In the genomic region with DNA sequence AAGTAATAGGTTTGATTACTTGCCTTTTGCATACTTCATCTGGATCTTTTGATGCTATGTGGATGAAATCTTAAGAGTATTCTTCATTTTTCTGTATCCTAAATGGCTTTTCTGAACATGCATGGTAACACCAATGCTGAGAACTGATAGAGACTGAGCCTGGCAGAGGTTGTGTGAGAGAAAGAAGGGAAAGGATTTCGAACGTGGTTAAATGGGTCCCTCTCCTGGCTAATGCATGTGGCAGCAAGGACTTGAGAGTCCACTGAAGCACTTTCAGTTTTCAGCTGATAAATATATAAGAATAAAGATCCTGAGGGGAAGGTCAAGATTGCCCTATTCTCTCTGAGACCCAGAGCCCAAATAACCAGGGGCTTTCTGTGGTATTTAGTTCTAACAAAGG, we compare ENCODE assay signal across 10 mouse cellular contexts.
A peak's percentile ranks its signal among the peaks of the same experiment; 100 is the strongest.
DNase-seq lines count a peak whose midpoint lies in the region; ATAC-seq and TF ChIP-seq lines count a peak whose summit lies in the region.
"Had no signal": no experiment of that assay in that cellular context is flagged by ENCODE, and none has a peak within 500 bp of the region (broad histone marks: within the 10 kb centered on the region; RNA-seq: fewer than 3 reads in every experiment).

No protein-coding gene starts in this region.

- H3K4me3 ChIP-seq in heart, embryonic 11.5 days (ENCODE audit: low read depth, low read length): no peak overlapping the region
- no peak overlapping the region for H3K4me3 ChIP-seq in hindbrain, embryonic 16.5 days (ENCODE audit: low read length)
- no peak overlapping the region for H3K4me3 ChIP-seq in midbrain, postnatal 0 days (ENCODE audit: low read depth, low read length)
- H3K4me3 ChIP-seq in thymus, adult 2 months (ENCODE audit: control insufficient read depth, insufficient read depth, low read length): no peak overlapping the region
- H3K4me3 ChIP-seq: heart, embryonic 13.5 days; limb, embryonic 15.5 days had no signal

- H3K4me2 ChIP-seq in heart, embryonic 11.5 days: no peak overlapping the region
- no peak overlapping the region for H3K4me2 ChIP-seq in hindbrain, embryonic 16.5 days (ENCODE audit: low read length)
- no peak overlapping the region for H3K4me2 ChIP-seq in midbrain, postnatal 0 days (ENCODE audit: low read depth, low read length, poor library complexity, severe bottlenecking)
- H3K4me2 ChIP-seq: heart, embryonic 13.5 days; limb, embryonic 15.5 days had no signal

- peak; percentile 17 for DNase-seq in heart, adult 11 months
- peak; percentile 78 for DNase-seq in brain, embryonic 18.5 days (ENCODE audit: low read depth, low spot score)
- DNase-seq in midbrain, postnatal 0 days (ENCODE audit: low spot score): peak; percentile 90
- DNase-seq in gastrocnemius, postnatal 4 days (ENCODE audit: low spot score in 2 of 2): no peak
- no peak for DNase-seq in thymus, adult 2 months

- ATAC-seq in heart, embryonic 11.5 days (replicated peaks; ENCODE audit: insufficient number of reproducible peaks, low FRiP score, low TSS enrichment): no peak
- peak; percentile 89 for ATAC-seq in hindbrain, embryonic 16.5 days
- ATAC-seq in midbrain, postnatal 0 days (ENCODE audit: low FRiP score): peak; percentile 80; the same call in 1 of the 2 replicates
- no peak for ATAC-seq in megakaryocyte progenitor cell, adult 5-6 weeks (replicated peaks; ENCODE audit: poor library complexity)

- H3K27ac ChIP-seq in heart, embryonic 11.5 days (ENCODE audit: low read depth, low read length): no peak overlapping the region
- no peak overlapping the region for H3K27ac ChIP-seq in hindbrain, embryonic 16.5 days (ENCODE audit: low read depth, low read length)
- H3K27ac ChIP-seq in midbrain, postnatal 0 days (ENCODE audit: low read depth, low read length): no peak overlapping the region
- no peak overlapping the region for H3K27ac ChIP-seq in thymus, adult 2 months (ENCODE audit: control insufficient read depth, insufficient read depth, low read length)
- H3K27ac ChIP-seq: heart, embryonic 13.5 days; limb, embryonic 15.5 days had no signal

- H3K9me3 ChIP-seq in heart, embryonic 11.5 days (replicated peaks; ENCODE audit: control insufficient read depth, low read length): no peaks in the 10 kb centered on the region
- no peaks in the 10 kb centered on the region for H3K9me3 ChIP-seq in hindbrain, embryonic 16.5 days (ENCODE audit: control insufficient read depth, low read length)
- no peaks in the 10 kb centered on the region for H3K9me3 ChIP-seq in midbrain, postnatal 0 days (ENCODE audit: low read length)
- H3K9me3 ChIP-seq: heart, embryonic 13.5 days; limb, embryonic 15.5 days had no signal

- no peak overlapping the region for H3K9ac ChIP-seq in heart, embryonic 11.5 days (ENCODE audit: low read depth, low read length)
- H3K9ac ChIP-seq in hindbrain, embryonic 16.5 days (ENCODE audit: low read depth, low read length): no peak overlapping the region
- no peak overlapping the region for H3K9ac ChIP-seq in midbrain, postnatal 0 days (replicated peaks; ENCODE audit: low read length, poor library complexity, severe bottlenecking)
- H3K9ac ChIP-seq: heart, embryonic 13.5 days; limb, embryonic 15.5 days had no signal

- peak; percentile 92 for TF ChIP-seq CTCF in midbrain, postnatal 0 days (IDR thresholded peaks at IDR 0.05)
- TF ChIP-seq CTCF in thymus, adult 2 months (IDR thresholded peaks at IDR 0.05; ENCODE audit: borderline replicate concordance, control insufficient read depth, extremely low read depth, insufficient read depth, low read length, poor library complexity): no peak

- no peaks in the 10 kb centered on the region for H3K36me3 ChIP-seq in heart, embryonic 11.5 days (ENCODE audit: control insufficient read depth, insufficient read depth, low read length)
- no peaks in the 10 kb centered on the region for H3K36me3 ChIP-seq in hindbrain, embryonic 16.5 days (ENCODE audit: control insufficient read depth, insufficient read depth, low read length)
- H3K36me3 ChIP-seq in midbrain, postnatal 0 days (ENCODE audit: insufficient read depth, low read length): no peaks in the 10 kb centered on the region
- no peaks in the 10 kb centered on the region for H3K36me3 ChIP-seq in thymus, adult 2 months (ENCODE audit: control insufficient read depth, insufficient read depth, low read length)
- H3K36me3 ChIP-seq: heart, embryonic 13.5 days; limb, embryonic 15.5 days had no signal

- no peak for TF ChIP-seq POLR2A in thymus, adult 2 months (IDR thresholded peaks at IDR 0.05; ENCODE audit: control insufficient read depth, extremely low read depth, insufficient read depth, low read length, poor library complexity)

- 31% methylated on average over 2 of the region's 2 CpGs for WGBS in heart, embryonic 11.5 days (ENCODE audit: insufficient replicate concordance)
- 37% methylated on average over 2 of the region's 2 CpGs for WGBS in hindbrain, embryonic 16.5 days
- 22% methylated on average over 2 of the region's 2 CpGs for WGBS in midbrain, postnatal 0 days
- 46% methylated on average over 2 of the region's 2 CpGs for WGBS in thymus, adult 2 months

- H3K4me1 ChIP-seq in heart, embryonic 11.5 days (ENCODE audit: control insufficient read depth, insufficient read depth, low read length): no peaks in the 10 kb centered on the region
- no peaks in the 10 kb centered on the region; the same call in 1 of the 2 replicates for H3K4me1 ChIP-seq in hindbrain, embryonic 16.5 days (ENCODE audit: control insufficient read depth, insufficient read depth, low read depth, low read length)
- H3K4me1 ChIP-seq in midbrain, postnatal 0 days (ENCODE audit: insufficient read depth, low read length): no peaks in the 10 kb centered on the region
- H3K4me1 ChIP-seq in thymus, adult 2 months (replicated peaks; ENCODE audit: control insufficient read depth, insufficient read depth, low read length): no peaks in the 10 kb centered on the region
- H3K4me1 ChIP-seq: heart, embryonic 13.5 days; limb, embryonic 15.5 days had no signal

- H3K27me3 ChIP-seq in heart, embryonic 11.5 days (ENCODE audit: control insufficient read depth, insufficient read depth, low read length): no peaks in the 10 kb centered on the region
- no peaks in the 10 kb centered on the region; the same call in 1 of the 2 replicates for H3K27me3 ChIP-seq in hindbrain, embryonic 16.5 days (replicated peaks; ENCODE audit: control insufficient read depth, insufficient read depth, low read length)
- H3K27me3 ChIP-seq in midbrain, postnatal 0 days (ENCODE audit: insufficient read depth, low read length): no peaks in the 10 kb centered on the region
- H3K27me3 ChIP-seq in thymus, adult 2 months (ENCODE audit: control insufficient read depth, insufficient read depth, low read length): no peaks in the 10 kb centered on the region
- H3K27me3 ChIP-seq: heart, embryonic 13.5 days; limb, embryonic 15.5 days had no signal

Comparison
In these comparisons a context has a peak if more than half of its experiments do, and no peak if none do; other contexts are left out.
1. DNase-seq: peak in heart, adult 11 months (single experiment), brain, embryonic 18.5 days (single experiment) and midbrain, postnatal 0 days (single experiment); none in gastrocnemius, postnatal 4 days (0 of 2) and thymus, adult 2 months (single experiment).
2. ATAC-seq: peak in hindbrain, embryonic 16.5 days (single experiment) and midbrain, postnatal 0 days (single experiment); none in heart, embryonic 11.5 days (single experiment) and megakaryocyte progenitor cell, adult 5-6 weeks (single experiment).